Mouse (Mus musculus) monocyte, adult 5-6 weeks (primary cell): ENCODE results near the gene Fancb. TPM values are rescaled to one million over a fixed set of nuclear protein-coding genes. Genes with fewer than 3 reads are reported as not detected.

ENCODE experiments used
- ATAC-seq: fragments of 153-309, 156-312 bp; replicated peaks from 2 replicates; pipeline ENCODE4 v1.8.0; 2017; ENCODE audit warnings: mild to moderate bottlenecking; ENCODE audit not compliant: low TSS enrichment, insufficient number of reproducible peaks, severe bottlenecking, poor library complexity, low FRiP score
- total RNA-seq: library from RNA; stranded (forward); fragments of 200-1000, 200-491, 200-594 nt; gene quantifications from 3 replicates; pipeline ENCODE4 v1.2.3, GENCODE M21; 2017

Fancb gene
- 1.9 to 4.7 TPM (median 2.7 TPM) in 3 replicates for total RNA-seq

GRCm38 (mm10) chrX:164980193-164980775 is at the start of gene Fancb, which contains the start of gene Mospd2:
Gene Fancb (plus strand): TSS chrX:164980592.
Gene Mospd2 (minus strand): TSS chrX:164980375.
- peak; percentile 96 for ATAC-seq

GRCm38 (mm10) chrX:164941540-164941939 is 38.9 kb upstream of the Fancb start:
- ATAC-seq = peak; percentile 63; the same call in 1 of the 2 replicates

DNA sequence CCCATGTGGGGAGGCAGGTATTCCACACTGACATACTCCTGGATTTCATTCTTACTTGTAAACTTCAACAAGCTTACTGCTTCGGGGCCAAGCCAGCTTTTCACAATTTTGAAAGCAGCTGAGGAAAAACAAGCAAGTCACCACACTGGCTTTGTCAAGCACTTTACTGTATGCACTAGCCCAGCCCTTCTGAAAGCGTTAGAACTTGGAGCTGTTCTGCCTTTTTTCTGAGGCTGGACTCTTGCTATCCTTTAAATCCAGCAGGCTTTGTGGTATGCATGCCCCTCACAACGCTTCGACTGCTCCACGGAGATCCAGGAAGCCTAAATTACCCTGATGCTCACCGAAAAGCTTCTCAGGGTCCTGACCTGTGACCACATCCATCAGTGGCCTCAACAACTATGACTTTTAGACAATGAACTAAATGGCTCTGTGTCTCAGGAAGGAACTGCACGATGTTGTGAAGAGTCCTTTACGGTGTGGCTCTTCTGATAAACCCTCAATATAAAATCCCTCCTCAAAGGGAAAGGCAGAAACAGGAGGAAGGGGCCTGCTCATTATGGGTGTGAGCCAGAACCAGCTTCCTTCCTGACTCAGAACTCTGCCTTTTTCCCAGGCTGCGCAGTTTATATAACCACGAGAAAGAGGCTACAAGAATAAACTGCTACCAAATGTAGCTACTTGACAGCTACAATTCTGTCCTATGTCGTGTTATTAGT is 28.4 kb upstream of the Fancb start:
- ATAC-seq = no peak

- ATAC-seq = no peak
These were observed 27.6 kb upstream of the Fancb start for GRCm38 (mm10) chrX:164952601-164953375.

DNA sequence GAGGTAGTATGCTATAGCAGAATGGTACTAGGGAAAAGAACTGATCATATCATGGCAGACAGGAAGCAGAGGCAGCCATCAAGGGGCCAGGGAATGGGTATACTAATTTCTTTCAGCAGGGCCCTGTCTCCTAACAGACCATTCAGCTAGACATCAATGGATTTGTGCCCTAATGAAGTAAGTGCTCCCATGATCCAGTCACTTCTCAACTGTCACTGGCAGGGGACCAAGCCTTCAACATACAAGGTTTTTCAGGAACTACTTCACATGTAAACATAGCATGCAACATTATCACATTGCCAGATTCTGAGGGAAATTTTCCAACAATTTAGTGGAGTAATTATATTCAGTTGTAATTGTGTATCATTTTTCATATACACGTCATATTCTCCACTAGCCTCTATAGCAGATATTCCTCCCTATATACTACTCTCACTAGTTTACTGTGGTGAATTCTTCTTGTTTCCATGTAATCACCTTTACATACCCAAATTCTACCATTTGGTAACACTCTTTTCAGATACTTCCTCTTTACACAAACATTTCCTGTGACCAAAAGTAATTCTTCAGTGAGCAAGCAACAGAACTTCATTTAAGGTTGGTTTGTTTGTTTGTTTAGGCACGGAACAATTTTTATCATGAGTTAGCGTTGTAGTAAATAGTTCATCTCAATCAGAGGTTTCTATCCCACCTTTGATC is 14.5 kb upstream of the Fancb start:
- no peak for ATAC-seq

DNA sequence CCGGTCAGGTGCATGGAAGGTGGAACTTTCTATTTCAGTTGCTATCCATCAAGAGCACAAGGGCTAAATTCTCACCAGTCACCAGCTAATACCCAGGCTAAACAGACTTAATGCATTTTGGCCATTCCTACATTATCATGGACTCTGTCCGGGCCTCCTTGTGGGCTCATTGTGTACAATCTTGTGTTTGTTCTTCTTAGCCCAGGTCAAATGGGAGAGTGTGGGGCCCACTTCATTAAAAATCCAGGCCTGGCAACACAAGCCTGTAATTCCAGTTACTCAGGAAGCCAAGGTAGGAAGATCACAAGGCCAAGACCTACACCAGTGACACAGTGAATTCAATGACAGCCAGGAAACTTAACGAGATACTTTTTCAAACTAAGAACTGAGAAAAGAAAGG is 9.2 kb upstream of the Fancb start:
- no peak for ATAC-seq

GRCm38 (mm10) chrX:164978866-164979265 is 1.5 kb upstream of the Fancb start:
- ATAC-seq = no peak

GRCm38 (mm10) chrX:165003141-165003540 is 22.7 kb downstream of the Fancb start:
- ATAC-seq = no peak

DNA sequence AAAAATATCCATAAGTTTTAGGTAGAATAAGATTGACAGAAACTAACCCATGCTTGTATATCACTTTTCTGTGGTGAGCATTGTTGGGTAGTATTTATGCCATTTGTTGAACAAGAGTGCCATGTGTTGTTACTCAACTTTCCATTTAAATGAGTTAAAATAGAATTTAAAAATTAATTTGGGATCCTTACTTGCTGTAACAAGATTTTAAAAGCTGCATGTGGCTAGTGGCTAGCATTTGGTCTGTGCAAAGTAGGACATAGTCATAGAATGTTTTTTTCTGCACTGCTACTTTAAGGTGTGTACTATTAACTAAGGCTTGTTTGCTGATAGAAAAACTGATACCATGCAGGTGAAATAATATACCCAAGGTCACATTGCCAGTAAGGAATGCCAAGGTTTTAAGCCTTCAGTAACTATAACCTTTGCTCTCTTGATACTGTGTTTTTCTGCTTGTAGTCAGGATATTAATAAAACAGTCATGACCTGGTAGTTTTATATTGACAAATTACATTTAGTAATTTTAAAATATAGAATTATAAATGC is 24.5 kb downstream of the Fancb start, which contains the start of gene Gm17604:
TSS of gene Gm17604 (minus strand) at position 51 of the 546 bp plus-strand sequence.
- no peak for ATAC-seq

Other genes starting within 250 kb of the Fancb start
- gene Mospd2, start 217 bp upstream of the Fancb start, total RNA-seq = 87.6 to 107 TPM (median 106 TPM) in 3 replicates
- not detected in 3 replicates for gene Gm17604, start 24.2 kb downstream of the Fancb start, total RNA-seq